Mouse (Mus musculus) frontal cortex, adult 2 months (tissue): ENCODE results near the gene Sgta. TPM values are rescaled to one million over a fixed set of nuclear protein-coding genes. Genes with fewer than 3 reads are reported as not detected.

Experiments
- DNase-seq, 2 experiments: peaks; one replicate each; pipeline ENCODE4 v3.0.0; 2022; ENCODE audit warnings: low spot score in 1 of 2; ENCODE audit errors: extremely low spot score in 1 of 2
- polyA plus RNA-seq: library from polyadenylated mRNA; depleted of rRNA; stranded (reverse); fragments of >200 nt; gene quantifications from 2 replicates; pipeline ENCODE4 v1.2.3, GENCODE M21; 2012

Gene Sgta
- polyA plus RNA-seq, 1 experiment: 207 TPM

DNA sequence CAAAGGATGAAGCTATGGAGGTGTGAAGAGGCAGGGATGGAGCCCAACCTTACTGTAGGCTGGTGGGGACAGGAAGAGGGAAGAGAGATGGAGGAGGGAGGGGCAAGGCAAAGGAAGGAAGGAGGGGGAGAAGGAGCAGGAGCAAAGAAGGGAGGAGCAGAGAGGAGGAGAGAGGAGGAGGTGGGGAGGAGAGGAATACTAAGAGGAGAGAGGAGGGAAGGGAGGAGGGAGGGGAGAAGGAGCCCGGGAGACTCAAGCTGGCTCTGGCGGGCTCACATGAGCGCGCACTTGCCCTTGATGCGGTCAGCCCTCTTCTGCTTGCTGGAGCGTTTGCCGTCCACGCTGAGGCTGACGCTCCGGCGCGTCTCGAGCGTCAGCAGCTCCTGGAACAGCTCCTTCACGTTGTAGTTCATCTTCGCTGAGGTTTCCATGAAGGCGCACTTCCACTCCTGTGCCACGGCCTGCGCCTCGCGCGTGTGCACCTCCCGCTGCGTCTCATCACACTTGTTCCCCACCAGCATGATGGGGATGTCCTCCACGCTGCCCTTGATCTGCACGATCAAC lies 38.4 kb downstream of the Sgta start:
- DNase-seq: no peak

DNA sequence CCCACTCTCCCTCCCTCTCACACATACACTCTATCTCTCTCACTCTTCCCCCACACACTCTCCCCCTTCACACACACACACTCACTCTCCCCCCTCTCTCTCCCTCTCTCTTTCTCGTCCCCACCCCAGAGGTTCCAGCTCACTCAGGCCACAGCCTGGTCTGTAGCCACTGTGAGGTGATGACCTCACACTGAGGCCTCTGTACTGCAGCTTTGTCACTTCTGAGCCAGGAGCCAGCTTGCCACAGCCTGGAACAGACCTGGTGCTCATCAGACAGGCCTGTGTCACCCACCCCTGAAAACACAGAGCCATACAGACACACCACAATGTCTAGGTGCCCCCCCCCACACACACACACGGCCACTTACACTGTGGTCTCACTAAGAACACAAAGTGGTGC lies 39.8 kb downstream of the Sgta start:
- no peak for DNase-seq

DNA sequence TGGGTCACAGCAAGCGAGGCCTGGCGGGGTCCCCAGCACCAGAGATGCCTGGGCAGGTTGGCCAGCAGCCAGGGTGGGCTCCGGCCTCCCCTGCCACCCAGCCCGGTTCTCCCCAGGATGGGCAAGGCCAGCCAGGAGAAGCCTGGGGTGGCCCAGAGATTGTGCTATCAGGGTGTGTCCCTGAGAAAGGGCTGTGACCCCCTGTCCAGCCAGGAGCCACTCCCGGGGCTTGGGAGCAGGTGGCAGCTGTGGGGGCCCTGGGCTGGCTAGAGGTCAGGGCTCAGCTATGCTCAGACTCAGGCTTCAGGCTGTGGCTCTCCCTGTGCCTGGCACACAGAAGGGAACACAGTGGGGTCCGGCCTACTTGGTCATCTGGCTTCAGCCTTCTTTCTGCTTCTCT lies 40.3 kb downstream of the Sgta start:
- no peak for DNase-seq

DNA sequence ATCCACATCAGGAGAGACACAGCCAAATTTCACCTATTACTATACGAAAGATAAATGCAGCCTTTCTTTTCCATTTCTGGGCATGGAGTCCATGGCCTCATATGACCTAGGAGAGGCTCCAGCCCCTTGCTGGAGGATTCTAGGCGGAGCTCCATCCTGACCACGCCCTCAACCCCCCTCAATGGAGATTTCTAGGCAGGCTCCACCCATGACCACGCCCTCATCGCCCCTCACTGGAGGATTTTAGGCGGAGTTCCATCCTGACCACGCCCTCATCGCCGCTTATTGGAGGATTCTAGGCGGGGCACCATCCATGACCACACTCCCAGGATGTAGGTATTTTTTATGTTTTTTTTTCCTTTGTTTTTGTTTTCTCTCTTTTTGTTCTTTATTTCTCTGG lies 41.7 kb downstream of the Sgta start:
- peak in 1 of 2 experiments; percentile 54 for DNase-seq

DNA sequence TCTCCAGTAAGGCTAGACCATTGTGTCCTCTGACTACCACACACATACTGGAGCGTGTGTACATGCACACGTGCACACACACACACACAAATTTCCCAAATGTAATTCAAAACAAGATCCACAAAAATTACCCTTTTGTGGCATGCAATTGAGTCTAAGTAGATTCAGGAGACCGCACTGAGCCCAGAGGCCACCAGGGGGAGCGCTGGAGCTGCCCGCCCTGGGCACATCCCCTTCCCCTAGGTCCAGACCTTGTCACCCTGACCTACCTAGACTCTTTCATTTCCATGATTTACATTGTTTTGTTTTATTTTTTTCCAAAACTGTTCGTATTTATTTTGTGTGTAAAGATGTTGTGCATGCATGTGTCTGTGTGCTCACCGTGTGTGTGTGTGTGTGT lies 43.3 kb downstream of the Sgta start:
- DNase-seq: peak in 1 of 2 experiments; percentile 75

DNA sequence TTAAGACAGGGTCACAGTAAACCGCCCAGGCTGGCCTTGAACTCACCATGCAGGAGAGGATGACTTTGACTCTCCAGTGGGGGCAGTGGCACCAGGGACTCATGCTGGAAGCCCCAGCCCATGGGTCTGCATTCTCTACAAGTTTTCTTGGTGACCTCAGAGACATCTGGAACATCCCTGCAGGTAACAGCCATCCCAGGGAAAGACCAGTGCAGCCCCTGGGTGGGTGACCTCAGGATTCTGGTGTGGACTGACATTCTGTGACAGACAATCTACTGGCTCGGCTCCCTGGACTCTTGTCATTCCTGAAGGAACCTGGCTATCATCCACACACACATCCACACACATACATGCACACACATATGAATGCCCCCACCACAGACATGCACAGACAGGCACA lies 44.3 kb downstream of the Sgta start:
- no peak for DNase-seq

DNA sequence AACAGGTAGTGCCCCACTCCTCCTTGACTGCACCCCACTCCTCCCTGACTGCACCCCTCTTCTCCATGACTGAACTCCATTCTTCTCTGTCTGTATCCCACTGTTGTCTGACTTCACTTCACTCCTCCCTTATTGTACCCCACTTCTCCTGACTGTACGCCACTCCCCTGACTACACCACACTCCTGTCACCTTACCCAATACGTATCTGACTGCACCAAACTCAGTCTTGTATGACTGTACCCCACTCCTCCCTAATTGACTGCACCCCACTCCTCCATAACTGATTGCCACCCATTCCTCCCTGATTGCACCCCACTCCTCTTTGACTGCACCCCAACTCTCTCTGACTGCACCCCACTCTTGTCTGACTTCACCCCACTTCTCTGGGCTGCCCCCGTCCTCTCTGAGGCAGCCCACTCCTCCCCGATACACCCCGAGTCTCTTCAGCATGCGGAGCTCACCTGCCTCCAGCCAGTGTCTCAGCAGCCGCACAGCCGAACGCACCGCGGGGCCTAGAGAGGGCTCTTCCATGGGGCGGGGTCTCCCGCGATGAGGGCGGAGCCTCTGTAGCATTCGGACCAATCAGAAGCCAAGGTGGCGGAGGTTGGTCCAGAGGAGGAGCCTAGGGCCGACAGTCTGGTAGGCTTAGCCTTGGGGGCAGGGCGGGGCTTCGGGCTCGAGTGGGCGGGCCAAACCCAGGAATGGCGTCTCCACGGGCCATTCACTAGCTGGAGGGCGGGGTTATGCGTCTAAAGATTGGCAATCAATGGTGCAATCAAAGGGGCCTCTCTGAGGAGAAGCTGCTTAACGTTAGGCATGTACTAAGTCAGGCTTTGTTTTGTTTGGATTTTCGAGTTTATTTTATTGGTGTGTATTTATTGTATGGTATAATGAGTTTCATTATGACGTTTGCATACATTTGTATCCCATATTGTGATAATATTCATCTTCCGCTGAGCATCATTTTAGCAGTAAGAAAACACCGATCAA lies 45.3 kb downstream of the Sgta start, which contains the start of gene Gng7:
Gng7 (minus strand) TSS at position 553 of the 992 bp plus-strand sequence.
- peak; percentile 97 to 98 for DNase-seq

DNA sequence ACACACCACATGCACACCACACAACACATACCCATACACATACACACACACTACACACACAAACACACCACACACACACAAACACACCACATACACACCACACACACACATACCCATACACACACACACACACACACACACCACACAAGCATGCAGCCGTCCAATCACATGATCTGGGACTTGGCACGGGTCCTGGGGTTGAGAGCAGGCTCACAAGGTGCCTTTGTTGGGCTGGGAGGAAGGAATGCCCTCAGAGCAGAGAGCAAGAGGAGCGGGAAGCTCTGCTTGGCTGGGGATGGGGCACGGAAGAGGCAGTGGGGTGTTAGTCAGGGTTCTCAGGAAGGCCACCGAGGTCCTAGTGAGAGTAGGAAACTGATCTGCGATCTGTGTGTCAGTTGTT lies 49.1 kb downstream of the Sgta start:
- DNase-seq: no peak

DNA sequence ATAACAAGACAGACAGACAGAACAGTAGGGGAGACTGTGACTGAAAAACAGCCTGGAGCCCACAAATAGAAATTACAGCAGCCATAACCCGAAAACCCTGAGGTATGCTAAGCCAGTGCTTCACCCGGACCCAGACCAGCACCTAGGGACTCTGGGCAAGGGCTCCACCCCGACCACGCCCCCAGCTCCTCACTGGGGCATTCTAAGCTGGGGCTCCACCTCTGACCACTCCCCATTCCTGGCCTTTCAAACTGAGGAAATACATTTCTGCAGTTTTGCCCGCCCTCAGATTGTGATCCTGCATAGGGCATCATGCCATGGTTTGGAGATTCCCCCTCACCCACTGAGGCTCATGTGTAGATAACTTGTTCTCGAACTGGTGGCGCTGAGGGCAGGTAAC lies 52.7 kb downstream of the Sgta start:
- DNase-seq: no peak

DNA sequence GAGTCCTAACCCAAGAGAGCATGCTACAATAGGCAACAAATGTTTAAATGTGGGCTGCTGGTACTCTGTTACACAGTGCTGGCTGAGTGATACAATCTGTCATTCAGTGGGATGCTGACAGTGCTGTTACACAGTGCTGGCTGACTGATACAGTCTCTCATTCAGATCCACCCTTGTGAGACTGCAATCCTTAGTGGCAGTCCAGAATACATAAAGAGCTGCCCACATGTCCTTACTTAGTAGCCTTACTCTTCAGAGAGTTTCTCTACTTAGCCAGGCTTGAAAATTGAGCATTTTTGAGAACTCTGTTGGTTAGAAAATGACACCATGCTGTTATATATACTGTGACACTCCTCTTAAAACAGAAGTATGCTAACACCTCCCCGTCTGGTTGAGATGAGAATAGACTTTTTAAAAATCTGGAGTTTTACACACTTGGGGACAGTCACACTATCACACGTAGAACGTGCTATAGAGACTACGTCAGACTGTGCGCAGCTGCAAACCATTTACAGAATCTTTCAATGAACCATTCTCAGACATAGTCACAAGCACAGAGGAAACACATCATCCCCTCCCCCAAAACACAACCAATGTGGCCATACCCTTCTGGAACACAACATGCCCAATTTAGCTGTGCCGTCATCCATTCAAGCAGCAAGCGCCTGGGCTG lies 53.8 kb downstream of the Sgta start:
- peak; percentile 64 to 73 for DNase-seq

DNA sequence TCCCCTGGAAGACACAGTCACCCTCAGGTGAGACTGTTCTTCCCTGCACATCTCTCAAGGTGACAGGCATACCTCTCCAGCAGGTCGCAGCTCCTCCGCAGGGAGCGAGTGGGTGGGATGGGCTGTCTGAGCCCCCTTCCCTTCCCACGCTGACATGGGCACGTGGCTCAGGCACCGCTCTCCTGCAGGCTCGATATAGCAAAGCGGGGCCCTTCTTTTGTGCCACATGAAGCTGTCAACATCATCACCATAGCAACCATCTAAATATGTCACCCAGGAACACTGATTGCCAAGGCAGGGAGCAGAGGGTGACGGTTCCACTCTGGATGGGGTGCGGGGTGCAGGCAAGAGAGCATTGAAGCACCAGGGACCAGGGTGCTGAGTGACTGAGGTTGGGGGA lies 58.8 kb downstream of the Sgta start:
- DNase-seq: peak; percentile 67 to 77

DNA sequence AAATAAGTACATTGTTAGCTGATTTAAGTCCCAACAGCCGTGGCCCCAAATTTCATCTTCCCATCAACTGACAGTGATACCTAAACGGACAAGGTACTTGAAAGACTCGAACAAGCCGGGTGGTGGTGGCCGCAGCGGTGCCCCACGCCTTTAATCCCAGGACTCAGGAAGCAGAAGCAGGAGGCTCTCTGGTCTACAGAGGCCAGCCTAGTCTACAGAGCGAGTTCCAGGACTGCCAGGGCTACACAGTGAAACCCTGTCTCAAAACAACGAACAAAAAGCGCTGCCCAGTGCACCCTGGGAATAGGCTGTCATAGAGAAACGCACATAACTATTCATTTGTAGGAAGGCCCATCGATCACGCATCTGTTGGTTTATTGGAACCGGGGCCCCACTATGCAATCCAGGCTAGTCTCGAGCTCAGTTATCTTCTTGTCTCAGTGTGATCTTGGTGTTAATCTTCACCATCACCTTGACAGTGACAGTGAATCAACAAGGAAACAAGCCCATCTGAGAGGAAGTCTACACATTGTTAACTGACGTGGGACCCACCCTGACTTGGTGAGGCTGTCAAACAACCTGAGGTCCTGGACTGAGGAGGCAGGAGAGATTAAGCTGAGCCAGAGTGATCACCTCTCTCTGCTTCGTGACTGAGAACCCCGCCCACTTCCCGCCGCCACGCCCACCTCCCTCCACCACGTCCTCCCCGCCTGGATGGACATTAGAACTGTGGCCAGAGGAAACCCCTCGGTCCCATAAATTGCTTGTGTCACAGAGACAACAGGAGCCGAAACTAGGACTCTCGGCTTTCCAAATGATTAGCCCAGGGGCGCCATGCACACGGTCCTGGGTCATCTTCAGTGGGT lies 59.6 kb downstream of the Sgta start:
- no peak for DNase-seq

DNA sequence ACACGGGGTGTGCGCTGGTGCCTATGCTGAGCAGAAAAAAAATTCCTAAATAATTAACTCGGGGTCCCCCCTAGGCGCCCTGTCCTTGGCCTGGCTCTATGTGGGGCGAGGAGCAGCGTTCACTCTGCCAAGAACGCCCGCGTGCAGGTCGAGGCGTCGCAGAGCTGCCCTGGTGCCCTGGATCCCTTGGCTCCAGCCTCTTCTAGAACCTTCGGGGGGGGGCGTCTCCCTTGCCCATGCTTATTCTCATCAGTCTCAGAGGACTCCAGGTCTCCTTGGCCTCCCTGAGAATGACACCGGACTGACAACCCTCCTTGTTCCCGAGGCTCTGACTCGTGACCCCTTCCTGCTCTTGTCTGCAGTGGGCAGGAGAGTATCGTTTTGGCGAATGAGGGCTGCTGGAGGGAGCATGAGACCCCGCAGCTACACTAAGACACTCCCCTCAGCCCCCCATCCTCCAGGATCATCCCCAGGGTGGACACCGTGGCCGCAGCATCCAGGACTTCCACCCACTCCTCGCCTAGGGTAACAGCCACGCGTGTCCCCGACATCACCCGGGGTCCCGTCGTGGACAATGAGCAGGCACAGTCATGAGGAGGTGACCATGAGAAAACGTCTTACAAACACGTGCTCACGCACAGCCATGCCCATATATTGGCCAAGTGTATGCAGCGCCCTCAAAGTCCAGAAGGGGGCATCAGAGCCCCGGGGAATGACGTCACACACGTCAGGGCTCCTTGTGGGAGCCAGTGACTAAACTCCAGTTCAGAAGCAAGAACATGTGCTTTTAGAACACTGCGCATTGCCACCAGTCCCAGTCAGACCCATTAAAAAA lies 60.4 kb downstream of the Sgta start:
- peak; percentile 77 to 94 for DNase-seq

DNA sequence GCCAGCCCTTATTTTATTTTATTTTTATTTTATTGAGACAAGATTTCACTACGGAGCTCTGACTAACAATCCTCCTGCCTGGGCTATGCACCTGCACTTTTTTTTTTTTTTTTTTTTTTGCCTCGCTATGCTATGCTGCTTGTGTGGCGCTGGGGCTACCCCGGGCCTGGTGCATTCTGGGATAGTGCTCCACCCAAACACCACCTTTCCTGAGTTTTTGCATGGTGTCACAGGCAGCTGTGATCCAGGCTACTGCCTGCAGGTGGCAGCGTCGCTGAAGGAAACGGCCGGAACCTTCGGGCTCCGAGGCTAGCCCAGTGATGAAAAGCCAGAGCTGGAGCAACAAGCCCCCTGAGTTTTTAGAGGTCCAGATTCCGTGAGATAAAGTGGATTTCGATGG lies 61.2 kb downstream of the Sgta start:
- DNase-seq: peak in 1 of 2 experiments; percentile 78

DNA sequence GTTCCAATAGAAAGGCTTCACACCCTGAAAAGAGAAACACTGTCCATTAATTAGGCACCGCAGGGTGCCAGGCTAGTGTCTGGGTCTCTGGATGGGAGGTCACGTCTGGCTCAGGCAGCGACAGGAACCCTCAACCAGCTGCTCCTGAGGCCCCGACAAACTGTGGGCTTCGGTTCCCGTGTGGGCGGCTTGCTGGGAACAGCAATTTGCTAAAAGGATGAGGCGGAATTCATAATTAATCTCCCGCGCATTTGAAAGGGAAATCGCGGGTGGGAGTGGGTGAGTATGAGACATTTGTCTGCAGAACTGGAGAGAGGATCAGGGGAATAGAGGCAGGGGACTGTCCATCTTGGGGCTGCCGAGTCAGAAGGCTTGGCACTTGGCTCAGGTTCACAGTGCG lies 62.0 kb downstream of the Sgta start:
- DNase-seq: peak in 1 of 2 experiments; percentile 69

DNA sequence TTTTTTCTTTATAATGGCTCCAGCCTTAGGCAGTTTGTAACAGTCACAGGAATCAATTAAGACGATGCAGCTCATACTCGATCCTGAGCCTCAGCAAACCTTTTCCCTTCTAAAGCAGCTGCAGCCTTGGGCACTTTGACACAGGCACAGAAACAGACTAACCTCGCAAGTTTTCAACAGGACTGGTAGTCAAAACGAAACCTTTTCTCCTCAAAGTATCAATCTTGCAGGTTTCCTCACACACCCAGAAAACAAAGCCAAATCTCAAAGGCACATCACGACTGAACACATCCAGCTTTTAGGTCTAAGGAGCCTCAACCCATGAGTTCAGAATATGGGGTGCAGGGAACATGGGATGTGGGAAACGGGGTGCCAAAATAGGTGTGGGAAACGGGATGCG lies 62.6 kb downstream of the Sgta start:
- no peak for DNase-seq

DNA sequence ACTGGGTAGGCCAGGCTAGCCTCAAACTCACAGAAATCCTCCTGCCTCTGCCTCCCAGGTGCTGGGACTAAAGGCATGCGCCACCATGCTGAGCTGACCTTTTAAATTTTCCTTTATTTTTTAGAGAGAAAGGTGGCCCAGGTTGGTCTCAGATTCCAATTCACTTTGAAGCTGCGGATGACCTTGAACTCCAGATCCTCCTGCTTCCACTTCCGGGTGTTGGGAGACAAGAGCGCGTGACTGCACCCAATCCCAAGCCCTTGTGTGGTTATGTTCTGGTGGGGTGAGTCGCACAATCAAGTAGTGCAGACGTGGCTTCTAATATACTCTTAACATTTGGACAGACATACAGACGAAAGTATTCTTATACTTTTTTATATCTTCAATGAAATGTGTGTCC lies 63.5 kb downstream of the Sgta start:
- no peak for DNase-seq

DNA sequence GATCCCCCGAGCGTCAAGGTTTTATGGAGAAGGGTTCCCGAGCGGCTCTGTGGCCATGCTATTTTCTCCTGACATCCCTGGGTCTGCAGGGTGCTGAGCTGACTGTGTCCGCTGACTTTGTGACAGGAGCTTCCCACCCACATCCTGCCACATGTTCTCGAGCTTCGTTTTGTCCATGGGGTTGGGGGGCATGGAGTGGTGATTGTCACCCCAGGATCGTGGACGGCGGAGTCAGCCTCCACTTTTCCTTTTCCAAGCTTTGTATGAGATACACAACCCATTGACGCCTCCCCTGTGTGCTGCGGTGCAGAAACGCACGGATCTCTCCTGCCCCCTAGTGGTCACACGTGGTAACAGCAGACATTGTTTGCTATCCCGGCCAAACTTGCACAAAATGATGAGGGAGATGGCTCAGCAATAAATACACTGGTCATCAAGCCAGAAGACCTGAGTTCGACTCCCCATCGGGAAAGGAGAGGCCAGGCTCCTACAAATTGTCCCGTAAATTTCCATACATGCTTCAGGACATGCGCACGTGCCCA lies 64.8 kb downstream of the Sgta start:
- peak in 1 of 2 experiments; percentile 93 for DNase-seq

DNA sequence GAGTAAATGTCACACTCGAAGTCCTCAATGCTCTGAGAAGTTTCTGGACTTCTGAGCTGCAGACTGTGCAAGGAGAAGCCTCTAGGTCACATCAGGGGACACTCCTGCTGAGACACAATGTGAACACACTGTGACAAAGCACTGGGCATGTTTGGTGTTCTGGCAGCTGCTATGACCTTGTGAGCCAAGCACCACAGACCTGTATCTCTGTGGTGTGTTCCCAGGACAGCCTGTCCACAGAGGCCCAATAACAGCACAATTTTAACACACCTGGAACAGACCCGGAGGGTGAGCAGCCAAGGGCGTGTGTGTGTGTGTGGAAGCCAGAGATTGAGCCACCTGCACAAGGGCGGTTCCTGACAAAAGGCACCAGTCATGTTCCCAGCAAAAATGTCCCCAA lies 65.4 kb downstream of the Sgta start:
- DNase-seq: no peak
